Mouse (Mus musculus) limb, embryonic 15.5 days (tissue): ENCODE measurements around the gene Rptor. TPM values are rescaled to one million over a fixed set of nuclear protein-coding genes. Genes with fewer than 3 reads are reported as not detected.

ENCODE experiments used
- ATAC-seq: fragments of 200-750 bp; cut with Nextera tagmentation; 2 replicates; pipeline ENCODE4 v1.8.0; 2017; ENCODE audit warnings: low read depth, moderate TSS enrichment; ENCODE audit not compliant: insufficient number of reproducible peaks, low FRiP score, low TSS enrichment
- H3K27ac ChIP-seq: fragments of 300-500 bp; sonication (generic); 2 replicates; pipeline ENCODE4 v1.5.1; 2015; ENCODE audit warnings: moderate library complexity, mild to moderate bottlenecking, inconsistent platforms
- H3K27me3 ChIP-seq: fragments of 300-500 bp; sonication (generic); 2 replicates; pipeline ENCODE4 v1.6.1; 2015; ENCODE audit warnings: inconsistent platforms
- H3K36me3 ChIP-seq: fragments of 300-500 bp; sonication (generic); 2 replicates; pipeline ENCODE4 v1.6.1; 2015; ENCODE audit warnings: inconsistent platforms
- H3K4me1 ChIP-seq: fragments of 300-500 bp; sonication (generic); 2 replicates; pipeline ENCODE4 v1.6.1; 2015; ENCODE audit warnings: inconsistent platforms
- H3K4me2 ChIP-seq: fragments of 300-500 bp; sonication (generic); 2 replicates; pipeline ENCODE4 v1.6.1; 2015; ENCODE audit warnings: mild to moderate bottlenecking, inconsistent platforms
- H3K4me3 ChIP-seq: fragments of 300-500 bp; sonication (generic); 2 replicates; pipeline ENCODE4 v1.5.1; 2015; ENCODE audit warnings: mild to moderate bottlenecking, inconsistent platforms
- H3K9ac ChIP-seq: fragments of 300-500 bp; sonication (generic); 2 replicates; pipeline ENCODE4 v1.6.1; 2015; ENCODE audit warnings: inconsistent platforms
- H3K9me3 ChIP-seq: fragments of 300-500 bp; sonication (generic); 2 replicates; pipeline ENCODE4 v1.6.1; 2016; ENCODE audit warnings: inconsistent platforms
- WGBS: fragments of 180-500 bp; shearing (Covaris S2); methylation state at CpG from one replicate; pipeline ENCODE4 v1.1.7; 2015; 5-methylcytosine and 5-hydroxymethylcytosine counted together
- polyA plus RNA-seq: library from polyadenylated mRNA; unstranded; fragments of >200 nt; fragmentation: Nextera tagmentation; extraction: Ambion mirVana; gene quantifications from 2 replicates; pipeline ENCODE4 v1.2.1, GENCODE M21; 2015

Rptor gene
- polyA plus RNA-seq, 1 experiment from 2014 or later = 9.0 TPM

GRCm38 (mm10) chr11:119572316-119573010 lies 30.2 kb upstream of the Rptor start:
- no peak for ATAC-seq

GRCm38 (mm10) chr11:119576855-119577254 lies 25.9 kb upstream of the Rptor start:
- WGBS = 11% methylated on average over 4 of the region's 4 CpGs
- no peak overlapping the region for H3K27ac ChIP-seq
- H3K4me1 ChIP-seq = peaks cover 9% of the 10 kb centered on the region
- no peaks in the 10 kb centered on the region for H3K36me3 ChIP-seq
- no peak overlapping the region for H3K4me3 ChIP-seq
- H3K27me3 ChIP-seq = no peaks in the 10 kb centered on the region; the same call in 1 of the 2 replicates
- no peaks in the 10 kb centered on the region for H3K9me3 ChIP-seq
- ATAC-seq = no peak
- H3K4me2 ChIP-seq = no peak overlapping the region
- H3K9ac ChIP-seq = no peak overlapping the region

More at GRCm38 (mm10) chr11:119572316-119573010, 30.2 kb upstream of the Rptor start:
- Histone ChIP-seq H3K4me1 (peaks cover 8% of the 10 kb centered on the region), H3K36me3 (no peaks in the 10 kb centered on the region), H3K4me3 (no peak overlapping the region), H3K9me3 (no peaks in the 10 kb centered on the region), H3K4me2 (no peak overlapping the region), H3K9ac (no peak overlapping the region), H3K27ac (no peak overlapping the region), H3K27me3 (no peaks in the 10 kb centered on the region; the same call in 1 of the 2 replicates)
- WGBS = 68% methylated on average over 15 of the region's 15 CpGs

GRCm38 (mm10) chr11:119577721-119578120 lies 25.0 kb upstream of the Rptor start:
- no peak overlapping the region for H3K9ac ChIP-seq
- H3K27ac ChIP-seq = no peak overlapping the region
- no peak overlapping the region for H3K4me3 ChIP-seq
- no peak overlapping the region for H3K4me2 ChIP-seq
- H3K27me3 ChIP-seq = no peaks in the 10 kb centered on the region; the same call in 1 of the 2 replicates
- H3K4me1 ChIP-seq = peaks cover 9% of the 10 kb centered on the region
- WGBS = 82% methylated on average over 2 of the region's 2 CpGs
- no peak for ATAC-seq
- H3K9me3 ChIP-seq = no peaks in the 10 kb centered on the region
- no peaks in the 10 kb centered on the region for H3K36me3 ChIP-seq

- Histone ChIP-seq H3K27ac (no peak overlapping the region), H3K9me3 (no peaks in the 10 kb centered on the region), H3K9ac (no peak overlapping the region), H3K4me2 (no peak overlapping the region), H3K4me1 (peaks cover 6% of the 10 kb centered on the region; the same call in 1 of the 2 replicates), H3K36me3 (no peaks in the 10 kb centered on the region), H3K27me3 (no peaks in the 10 kb centered on the region), H3K4me3 (no peak overlapping the region)
- WGBS = 86% methylated on average over 4 of the region's 4 CpGs
- no peak for ATAC-seq
These were observed 16.2 kb upstream of the Rptor start for GRCm38 (mm10) chr11:119586511-119586910.

GRCm38 (mm10) chr11:119587112-119587511 lies 15.6 kb upstream of the Rptor start:
- H3K4me1 ChIP-seq = peaks cover 6% of the 10 kb centered on the region; the same call in 1 of the 2 replicates
- no peak overlapping the region for H3K27ac ChIP-seq
- no peaks in the 10 kb centered on the region for H3K36me3 ChIP-seq
- no peak overlapping the region for H3K4me2 ChIP-seq
- 44% methylated on average over 5 of the region's 5 CpGs for WGBS
- H3K4me3 ChIP-seq = no peak overlapping the region
- no peaks in the 10 kb centered on the region for H3K9me3 ChIP-seq
- no peak for ATAC-seq
- no peaks in the 10 kb centered on the region for H3K27me3 ChIP-seq
- H3K9ac ChIP-seq = no peak overlapping the region

GRCm38 (mm10) chr11:119589242-119589641 lies 13.5 kb upstream of the Rptor start:
- Histone ChIP-seq H3K9ac (no peak overlapping the region), H3K36me3 (no peaks in the 10 kb centered on the region), H3K4me3 (no peak overlapping the region), H3K27me3 (peaks cover 9% of the 10 kb centered on the region; the same call in 1 of the 2 replicates), H3K9me3 (no peaks in the 10 kb centered on the region), H3K4me1 (peaks cover 17% of the 10 kb centered on the region; the same call in 1 of the 2 replicates), H3K4me2 (no peak overlapping the region), H3K27ac (no peak overlapping the region)
- no peak for ATAC-seq
- WGBS = 84% methylated on average over 7 of the region's 7 CpGs

GRCm38 (mm10) chr11:119593966-119594365 lies 8.7 kb upstream of the Rptor start:
- Histone ChIP-seq H3K9me3 (no peaks in the 10 kb centered on the region), H3K27me3 (peaks cover 9% of the 10 kb centered on the region; the same call in 1 of the 2 replicates), H3K4me2 (no peak overlapping the region), H3K4me1 (peaks cover 11% of the 10 kb centered on the region; the same call in 1 of the 2 replicates), H3K36me3 (no peaks in the 10 kb centered on the region), H3K4me3 (no peak overlapping the region), H3K9ac (no peak overlapping the region), H3K27ac (no peak overlapping the region)
- ATAC-seq = no peak
- WGBS = 21% methylated on average over 3 of the region's 3 CpGs

- no peak for ATAC-seq
- no peak overlapping the region for H3K27ac ChIP-seq
- H3K9me3 ChIP-seq = no peaks in the 10 kb centered on the region
- peaks cover 4% of the 10 kb centered on the region for H3K4me1 ChIP-seq
- no peaks in the 10 kb centered on the region for H3K36me3 ChIP-seq
- 19% methylated on average over 3 of the region's 3 CpGs for WGBS
- no peaks in the 10 kb centered on the region for H3K27me3 ChIP-seq
- no peak overlapping the region for H3K4me3 ChIP-seq
- no peak overlapping the region for H3K4me2 ChIP-seq
- H3K9ac ChIP-seq = no peak overlapping the region
These were observed 3.8 kb upstream of the Rptor start for GRCm38 (mm10) chr11:119598856-119599255.

GRCm38 (mm10) chr11:119600286-119600685 lies 2.4 kb upstream of the Rptor start:
- ATAC-seq = no peak
- Histone ChIP-seq H3K4me3 (no peak overlapping the region), H3K27me3 (no peaks in the 10 kb centered on the region), H3K36me3 (no peaks in the 10 kb centered on the region), H3K4me2 (no peak overlapping the region), H3K9ac (no peak overlapping the region), H3K27ac (no peak overlapping the region), H3K9me3 (no peaks in the 10 kb centered on the region), H3K4me1 (peaks cover 11% of the 10 kb centered on the region)
- WGBS = 80% methylated on average over 1 of the region's 1 CpGs

GRCm38 (mm10) chr11:119602177-119602700 lies 466 bp upstream of the Rptor start:
- Histone ChIP-seq H3K4me3 (peak overlapping the region; percentile 76), H3K4me2 (peak overlapping the region; percentile 40)
- no peak for ATAC-seq

GRCm38 (mm10) chr11:119603527-119603905 lies 811 bp downstream of the Rptor start:
- Histone ChIP-seq H3K4me2 (peak overlapping the region; percentile 86), H3K4me3 (peak overlapping the region; percentile 76), H3K4me1 (peaks cover 11% of the 10 kb centered on the region), H3K27me3 (no peaks in the 10 kb centered on the region), H3K9ac (peak overlapping the region; percentile 86), H3K36me3 (peaks cover 8% of the 10 kb centered on the region), H3K9me3 (no peaks in the 10 kb centered on the region), H3K27ac (peak overlapping the region; percentile 81)
- WGBS = under 1% methylated on average over 26 of the region's 30 CpGs
- ATAC-seq = no peak

More at GRCm38 (mm10) chr11:119602177-119602700, 466 bp upstream of the Rptor start:
- Histone ChIP-seq H3K27me3 (no peaks in the 10 kb centered on the region), H3K4me1 (peaks cover 11% of the 10 kb centered on the region), H3K36me3 (0 out of 2 replicates have a peak, but pooled peaks cover 3% of the 10 kb centered on the region), H3K27ac (no peak overlapping the region), H3K9me3 (no peaks in the 10 kb centered on the region), H3K9ac (no peak overlapping the region)
- 37% methylated on average over 10 of the region's 10 CpGs for WGBS

- H3K9ac ChIP-seq = no peak overlapping the region
- H3K4me3 ChIP-seq = no peak overlapping the region
- H3K36me3 ChIP-seq = peaks cover 8% of the 10 kb centered on the region
- H3K9me3 ChIP-seq = no peaks in the 10 kb centered on the region
- no peak for ATAC-seq
- no peaks in the 10 kb centered on the region for H3K27me3 ChIP-seq
- H3K27ac ChIP-seq = no peak overlapping the region
- peaks cover 11% of the 10 kb centered on the region for H3K4me1 ChIP-seq
- 95% methylated on average over 5 of the region's 5 CpGs for WGBS
- H3K4me2 ChIP-seq = no peak overlapping the region
These were observed 4.8 kb downstream of the Rptor start for GRCm38 (mm10) chr11:119607464-119607863.
